Mouse (Mus musculus) spleen, postnatal 14 days (tissue): ENCODE measurements around the gene E130311K13Rik.

Source experiments
- DNase-seq, 2 experiments: peaks; one replicate each; pipeline ENCODE4 v3.0.0; 2021 to 2022; ENCODE audit warnings: low spot score in 2 of 2

Gene E130311K13Rik

GRCm38 (mm10) chr3:63895786-63896185, 33.5 kb downstream of the E130311K13Rik start:
- no peak for DNase-seq

GRCm38 (mm10) chr3:63893677-63894076, 35.6 kb downstream of the E130311K13Rik start:
- DNase-seq, result no peak

- no peak for DNase-seq
Measured at GRCm38 (mm10) chr3:63892154-63892553, 37.1 kb downstream of the E130311K13Rik start.

GRCm38 (mm10) chr3:63881065-63881464, 48.2 kb downstream of the E130311K13Rik start:
- no peak for DNase-seq

GRCm38 (mm10) chr3:63878995-63879666, 50.1 kb downstream of the E130311K13Rik start:
- DNase-seq, result no peak

GRCm38 (mm10) chr3:63872818-63873217, 56.5 kb downstream of the E130311K13Rik start:
- DNase-seq, result no peak

GRCm38 (mm10) chr3:63871249-63871648, 58.0 kb downstream of the E130311K13Rik start:
- no peak for DNase-seq

GRCm38 (mm10) chr3:63868285-63868684, 61.0 kb downstream of the E130311K13Rik start:
- DNase-seq, result no peak

GRCm38 (mm10) chr3:63865069-63865468, 64.2 kb downstream of the E130311K13Rik start:
- DNase-seq, result no peak
